Mouse (Mus musculus) adrenal gland, adult 2 months (tissue): ENCODE data around the gene Pgc. TPM values are rescaled to one million over a fixed set of nuclear protein-coding genes. Genes with fewer than 3 reads are reported as not detected.

Experiments used
- DNase-seq: peaks from one replicate; pipeline ENCODE4 v3.0.0; 2021
- polyA plus RNA-seq: library from polyadenylated mRNA; depleted of rRNA; stranded (reverse); fragments of >200 nt; gene quantifications from 2 replicates; pipeline ENCODE4 v1.2.3, GENCODE M21; 2012; rRNA removed
- total RNA-seq, 2 experiments: library from RNA; stranded (reverse); gene quantifications; 2 replicates each; pipeline ENCODE4 v1.2.3; 2021

Gene Pgc
- total and polyA plus RNA-seq, 3 experiments: 1.6 TPM; not detected in 2

DNA sequence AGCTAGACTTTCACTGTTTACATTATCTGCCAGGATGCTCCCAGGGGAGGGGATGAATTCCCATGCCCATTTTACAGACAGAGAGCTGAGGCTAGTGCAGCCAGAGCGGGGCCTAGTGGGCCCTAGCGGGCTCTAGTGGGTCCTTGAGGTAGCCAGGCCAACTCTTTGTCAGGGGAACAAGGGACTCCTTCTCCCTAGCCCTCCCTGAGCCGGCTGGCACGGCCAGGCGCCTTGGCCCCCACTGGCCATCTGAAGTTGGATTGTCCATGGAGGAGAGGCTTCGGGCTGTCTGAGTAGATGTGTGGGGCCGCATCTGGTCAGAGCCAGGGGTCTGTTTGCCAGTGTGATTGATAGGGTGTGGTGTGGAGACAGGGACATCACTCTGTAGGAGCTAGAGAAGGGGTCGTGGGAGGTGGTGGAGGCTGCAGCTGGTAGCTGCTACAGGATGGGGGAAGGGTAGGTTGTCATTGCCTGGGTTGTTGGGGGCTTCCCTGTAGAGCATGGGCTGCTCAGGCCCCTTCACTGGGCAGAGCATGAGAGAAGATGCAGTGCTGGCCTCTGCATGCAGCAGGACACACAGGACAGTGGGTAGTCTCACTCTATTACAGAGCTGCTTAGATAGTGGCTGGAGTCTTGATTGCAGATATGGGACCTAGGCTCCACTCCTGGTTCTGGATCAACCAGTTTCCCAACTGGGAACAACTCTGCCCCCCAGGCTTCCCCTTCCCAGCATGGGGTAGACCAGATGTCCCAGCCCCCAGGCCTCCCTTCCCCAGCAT, 57.0 kb downstream of the Pgc start:
- no peak for DNase-seq

Other genes with a start within 250 kb of the Pgc start
- 10 to 100 TPM; 19.5 to 19.8 TPM for gene Taf8, start 224.6 kb upstream of the Pgc start, total RNA-seq
- gene Taf8, start 224.6 kb upstream of the Pgc start, polyA plus RNA-seq: 12.5 and 15.6 TPM in 2 replicates
- 100 to 1,000 TPM; 326 to 471 TPM for gene Ccnd3, start 221.8 kb upstream of the Pgc start, total RNA-seq
- gene Ccnd3, start 221.8 kb upstream of the Pgc start, polyA plus RNA-seq: 1,307 and 1,375 TPM in 2 replicates
- gene Bysl, start 115.3 kb upstream of the Pgc start, total RNA-seq: 10 to 100 TPM; 17.6 to 22.5 TPM
- gene Bysl, start 115.3 kb upstream of the Pgc start, polyA plus RNA-seq: 9.4 and 11.7 TPM in 2 replicates
- gene Med20, start 115.3 kb upstream of the Pgc start, total RNA-seq: 10 to 100 TPM; 32.9 to 40.6 TPM
- gene Med20, start 115.3 kb upstream of the Pgc start, polyA plus RNA-seq: 15.2 and 17.4 TPM in 2 replicates
- gene Gm20517, start 115.3 kb upstream of the Pgc start, total RNA-seq: 1 to 10 TPM; 2.1 to 2.8 TPM
- 1.8 and 3.1 TPM in 2 replicates for gene Gm20517, start 115.3 kb upstream of the Pgc start, polyA plus RNA-seq
- 1 to 10 TPM; 4.6 to 4.8 TPM for gene Usp49, start 96.2 kb upstream of the Pgc start, total RNA-seq
- gene Usp49, start 96.2 kb upstream of the Pgc start, polyA plus RNA-seq: 5.4 and 6.6 TPM in 2 replicates
- 100 to 1,000 TPM; 223 to 242 TPM for gene Tomm6, start 38.5 kb upstream of the Pgc start, total RNA-seq
- gene Tomm6, start 38.5 kb upstream of the Pgc start, polyA plus RNA-seq: 81.0 and 81.3 TPM in 2 replicates
- gene Frs3, start 37.8 kb upstream of the Pgc start, total RNA-seq: 1 to 10 TPM; 2.6 to 6.9 TPM
- gene Frs3, start 37.8 kb upstream of the Pgc start, polyA plus RNA-seq: 18.6 and 21.6 TPM in 2 replicates
- gene Gm21981, start 32.4 kb upstream of the Pgc start, total RNA-seq: under 1 TPM; 0.43 to 0.86 TPM
- gene Gm21981, start 32.4 kb upstream of the Pgc start, polyA plus RNA-seq: 0.44 and 1.1 TPM in 2 replicates
- 1 to 10 TPM; 3.5 to 3.7 TPM for gene Prickle4, start 32.1 kb upstream of the Pgc start, total RNA-seq
- gene Prickle4, start 32.1 kb upstream of the Pgc start, polyA plus RNA-seq: 10.6 and 13.7 TPM in 2 replicates
- 10 to 100 TPM; 14.7 to 24.5 TPM for gene Tfeb, start 10.2 kb downstream of the Pgc start, total RNA-seq
- 65.7 and 100.0 TPM in 2 replicates for gene Tfeb, start 10.2 kb downstream of the Pgc start, polyA plus RNA-seq
- gene Mdfi, start 107.8 kb downstream of the Pgc start, total RNA-seq: 1 to 10 TPM; 1.2 to 2.1 TPM
- 15.8 and 24.2 TPM in 2 replicates for gene Mdfi, start 107.8 kb downstream of the Pgc start, polyA plus RNA-seq
- gene Foxp4, start 197.8 kb downstream of the Pgc start, total RNA-seq: 10 to 100 TPM; 21.8 to 25.3 TPM
- gene Foxp4, start 197.8 kb downstream of the Pgc start, polyA plus RNA-seq: 61.2 and 76.5 TPM in 2 replicates